Mouse (Mus musculus): ENCODE data around the gene Cdx4. TPM values are rescaled to one million over a fixed set of nuclear protein-coding genes. Genes with fewer than 3 reads are reported as not detected.

Gene Cdx4
- not detected in 2 replicates for polyA plus RNA-seq (2016; fragmentation: Nextera tagmentation; extraction: Ambion mirVana)

DNA sequence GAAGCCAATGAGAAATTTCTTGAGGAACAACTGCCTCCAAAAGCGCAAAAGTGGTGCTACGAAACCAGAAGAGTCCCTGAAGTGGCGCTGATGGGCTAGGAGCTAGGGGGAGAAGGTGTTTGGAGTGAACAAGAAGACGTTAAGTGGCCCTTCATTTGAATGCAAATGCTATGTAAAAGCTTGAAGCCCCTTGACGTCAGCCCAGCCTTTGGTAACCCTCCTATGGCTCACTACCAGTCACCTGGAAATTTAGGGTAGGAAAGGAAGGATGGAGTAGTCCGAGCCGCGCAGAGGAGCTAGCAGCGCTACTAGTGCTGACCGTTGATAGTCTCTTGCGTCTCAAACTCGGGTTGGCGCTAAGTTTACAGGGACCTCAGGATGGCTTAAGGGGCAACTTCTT, at the start of gene Cdx4:
Gene Cdx4, plus strand, starts transcription at position 253 of the 400 bp plus-strand sequence.
- Histone ChIP-seq H3K9me3 (no peaks in the 10 kb centered on the region), H3K36me3 (replicated peaks) (no peaks in the 10 kb centered on the region), H3K27me3 (ENCODE audit: poor library complexity, severe bottlenecking) (peaks cover 97% of the 10 kb centered on the region), H3K4me1 (0 out of 2 replicates have a peak, but pooled peaks cover 6% of the 10 kb centered on the region), H3K27ac (no peak within 1 kb of the TSS), H3K4me3 (peak within 1 kb of the TSS; percentile 28)
- WGBS: 19% methylated on average over 13 of the region's 13 CpGs
- no peak for DNase-seq (ENCODE audit: extremely low spot score, low spot score)

DNA sequence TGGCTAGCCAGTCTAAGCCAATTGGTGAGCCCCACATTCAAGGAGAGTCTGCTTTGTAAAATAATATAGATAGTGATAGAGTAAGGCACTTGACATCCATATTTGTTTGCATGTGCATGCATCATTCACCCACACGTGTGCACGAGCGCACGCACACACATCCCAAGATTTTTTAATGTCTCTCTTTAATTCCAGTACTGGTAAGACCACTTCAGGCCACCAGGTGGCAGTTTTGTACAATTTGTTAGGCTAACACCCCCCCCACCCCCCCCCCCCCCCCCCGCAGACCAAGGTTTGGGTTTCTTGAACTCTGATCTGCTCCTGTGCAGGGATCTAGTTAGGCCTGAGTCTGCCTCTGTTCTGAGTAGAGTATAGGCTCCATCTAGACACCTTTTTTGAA, 46.9 kb upstream of the Cdx4 start:
- H3K27me3 ChIP-seq (ENCODE audit: poor library complexity, severe bottlenecking): peaks cover 66% of the 10 kb centered on the region
- H3K27ac ChIP-seq: no peak overlapping the region
- DNase-seq (ENCODE audit: extremely low spot score, low spot score): no peak
- H3K4me3 ChIP-seq: no peak overlapping the region
- H3K36me3 ChIP-seq (replicated peaks): no peaks in the 10 kb centered on the region
- 93% methylated on average over 4 of the region's 5 CpGs for WGBS
- no peaks in the 10 kb centered on the region for H3K4me1 ChIP-seq
- no peaks in the 10 kb centered on the region for H3K9me3 ChIP-seq

DNA sequence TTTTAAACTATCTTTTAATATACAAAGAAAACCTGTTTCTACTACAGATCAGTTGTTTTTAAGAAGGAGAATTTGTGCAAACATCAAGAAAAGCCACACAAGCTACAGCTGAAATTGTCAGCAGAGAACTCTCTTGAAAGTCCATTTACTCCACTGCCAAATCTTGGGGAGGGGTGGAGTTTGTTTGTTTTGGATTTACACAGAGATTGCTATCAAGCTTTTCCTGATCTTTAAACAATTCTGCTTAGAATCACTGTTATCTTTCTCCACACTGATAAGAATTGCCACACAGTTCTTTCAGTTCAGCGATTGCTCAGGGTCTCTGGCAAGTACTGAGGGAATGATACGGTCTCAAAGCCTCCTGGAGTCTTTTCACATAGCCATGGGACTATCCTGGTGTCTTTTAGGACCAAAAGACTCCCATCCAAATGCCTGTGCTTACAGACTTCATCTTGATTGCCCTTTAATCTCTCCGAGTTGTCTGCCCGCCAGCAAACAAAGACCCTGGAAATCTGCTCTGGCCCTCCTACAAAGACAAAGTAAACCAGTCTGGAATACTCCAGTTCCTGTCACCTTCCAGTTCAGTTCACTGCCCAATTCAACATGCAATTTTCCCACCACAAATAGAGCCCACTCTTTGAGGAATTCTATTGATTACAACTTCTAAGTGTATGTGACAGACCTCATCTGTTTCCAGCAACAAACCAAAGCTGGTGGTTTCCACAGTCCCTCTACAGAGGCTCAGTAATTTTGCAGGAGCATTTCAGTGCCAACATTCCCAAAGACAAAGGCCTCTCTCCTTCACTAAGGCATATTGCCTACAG, 34.1 kb upstream of the Cdx4 start:
- peaks cover 93% of the 10 kb centered on the region for H3K27me3 ChIP-seq (ENCODE audit: poor library complexity, severe bottlenecking)
- WGBS: 50% methylated on average over 4 of the region's 4 CpGs
- H3K4me3 ChIP-seq: no peak overlapping the region
- peak overlapping the region; percentile 63 for H3K27ac ChIP-seq
- H3K4me1 ChIP-seq: peaks cover 25% of the 10 kb centered on the region
- no peaks in the 10 kb centered on the region for H3K9me3 ChIP-seq
- H3K36me3 ChIP-seq (replicated peaks): no peaks in the 10 kb centered on the region
- DNase-seq (ENCODE audit: extremely low spot score, low spot score): no peak

DNA sequence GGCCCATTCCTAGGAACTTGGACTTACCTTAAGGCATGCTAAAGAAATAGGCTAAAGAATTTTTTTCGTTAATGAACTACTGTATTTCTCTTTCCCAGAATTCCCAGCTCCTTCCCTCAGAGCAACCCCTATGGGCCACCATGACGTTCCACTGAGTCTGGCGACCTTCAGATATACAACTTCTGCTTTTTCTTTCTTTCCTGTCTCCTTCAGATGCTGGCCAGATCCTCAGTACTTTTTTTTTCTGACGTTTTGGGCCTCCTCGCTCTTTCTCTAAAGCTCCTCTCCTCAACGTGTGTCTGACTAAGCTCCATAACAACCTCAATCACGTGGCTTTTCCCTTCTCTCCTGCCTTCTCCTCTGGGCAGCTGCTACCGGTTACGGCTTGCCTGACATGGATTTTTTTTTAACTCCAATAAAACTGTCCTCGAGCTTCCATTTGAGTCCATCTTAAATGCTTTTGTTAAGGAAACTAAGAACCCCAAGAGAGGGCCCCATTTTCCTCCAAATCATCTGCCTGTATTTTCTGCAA, 33.3 kb upstream of the Cdx4 start:
- no peak overlapping the region for H3K4me3 ChIP-seq
- DNase-seq (ENCODE audit: extremely low spot score, low spot score): no peak
- no peaks in the 10 kb centered on the region for H3K36me3 ChIP-seq (replicated peaks)
- H3K27ac ChIP-seq: peak overlapping the region; percentile 63; the same call in 1 of the 2 replicates
- H3K9me3 ChIP-seq: no peaks in the 10 kb centered on the region
- H3K27me3 ChIP-seq (ENCODE audit: poor library complexity, severe bottlenecking): peaks cover 95% of the 10 kb centered on the region
- peaks cover 25% of the 10 kb centered on the region for H3K4me1 ChIP-seq
- 53% methylated on average over 10 of the region's 10 CpGs for WGBS

DNA sequence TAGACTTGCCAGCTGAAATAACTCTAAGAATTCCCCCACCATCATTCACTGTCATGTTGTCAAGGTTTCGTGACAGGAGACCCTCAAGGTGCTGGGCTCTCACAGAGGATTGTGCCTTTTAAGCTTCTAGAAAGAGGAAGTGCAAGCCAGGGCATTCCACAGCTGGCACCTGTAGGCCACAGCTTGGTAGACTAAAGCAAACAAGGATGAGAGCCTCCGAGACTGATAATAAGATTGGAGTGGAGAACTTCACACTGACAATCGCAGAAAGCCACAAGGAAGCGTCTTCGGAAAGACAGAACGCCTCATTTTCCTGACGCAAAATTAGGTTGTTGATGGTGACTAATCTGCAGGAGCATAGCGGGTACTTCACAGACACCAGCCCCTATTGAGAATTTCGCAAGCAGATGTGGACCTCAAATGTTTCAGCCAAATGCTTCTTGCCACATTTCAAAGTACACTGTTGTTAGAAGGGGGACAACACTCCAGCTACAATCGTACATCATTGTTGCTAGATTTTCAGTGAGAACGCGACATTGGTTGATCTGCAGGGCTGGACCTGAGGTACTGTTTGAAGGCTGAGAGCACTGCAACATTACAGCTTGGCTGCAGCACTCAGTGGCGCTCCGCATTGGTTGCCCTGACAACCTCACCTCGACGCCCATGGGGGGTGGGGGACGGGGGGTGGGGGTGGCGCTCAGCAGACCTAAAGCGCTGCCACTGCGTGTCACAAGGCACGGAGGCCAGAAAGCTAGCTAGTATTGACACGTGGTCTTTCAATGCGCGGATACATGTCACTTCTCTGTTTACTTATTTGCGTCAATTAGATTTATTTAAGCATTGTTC, 32.5 kb upstream of the Cdx4 start:
- peaks cover 98% of the 10 kb centered on the region for H3K27me3 ChIP-seq (ENCODE audit: poor library complexity, severe bottlenecking)

DNA sequence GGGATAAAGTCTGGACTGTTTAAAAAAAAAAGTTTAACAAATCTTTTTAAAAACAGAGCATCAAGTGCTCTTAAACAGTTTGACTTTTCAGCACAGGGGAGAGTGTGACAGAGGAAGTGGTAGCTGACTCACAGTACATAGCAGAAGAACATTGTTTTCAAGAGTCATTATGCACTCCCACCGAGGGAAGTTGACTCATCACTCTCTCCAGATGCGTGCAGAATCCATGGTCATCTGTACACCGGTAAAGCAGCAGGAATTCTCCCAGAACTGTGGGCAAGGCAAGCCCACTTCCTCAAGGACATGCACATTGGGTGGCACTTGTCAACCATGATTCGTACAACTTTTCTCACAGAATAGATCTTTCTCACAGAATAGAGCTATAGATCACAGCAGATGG, 22.3 kb upstream of the Cdx4 start:
- Histone ChIP-seq H3K4me1 (no peaks in the 10 kb centered on the region), H3K27ac (no peak overlapping the region), H3K27me3 (ENCODE audit: poor library complexity, severe bottlenecking) (peaks cover 97% of the 10 kb centered on the region), H3K36me3 (replicated peaks) (no peaks in the 10 kb centered on the region), H3K4me3 (no peak overlapping the region), H3K9me3 (no peaks in the 10 kb centered on the region)
- WGBS: 73% methylated on average over 4 of the region's 4 CpGs
- no peak for DNase-seq (ENCODE audit: extremely low spot score, low spot score)

More for the DNA sequence above, 32.5 kb upstream of the Cdx4 start:
- no peaks in the 10 kb centered on the region for H3K36me3 ChIP-seq (replicated peaks)
- peaks cover 25% of the 10 kb centered on the region for H3K4me1 ChIP-seq
- peak; percentile 49 for DNase-seq (ENCODE audit: extremely low spot score, low spot score)
- no peaks in the 10 kb centered on the region for H3K9me3 ChIP-seq
- peak overlapping the region; percentile 29 for H3K4me3 ChIP-seq
- 29% methylated on average over 25 of the region's 25 CpGs for WGBS
- peak overlapping the region; percentile 58; the same call in 1 of the 2 replicates for H3K27ac ChIP-seq

DNA sequence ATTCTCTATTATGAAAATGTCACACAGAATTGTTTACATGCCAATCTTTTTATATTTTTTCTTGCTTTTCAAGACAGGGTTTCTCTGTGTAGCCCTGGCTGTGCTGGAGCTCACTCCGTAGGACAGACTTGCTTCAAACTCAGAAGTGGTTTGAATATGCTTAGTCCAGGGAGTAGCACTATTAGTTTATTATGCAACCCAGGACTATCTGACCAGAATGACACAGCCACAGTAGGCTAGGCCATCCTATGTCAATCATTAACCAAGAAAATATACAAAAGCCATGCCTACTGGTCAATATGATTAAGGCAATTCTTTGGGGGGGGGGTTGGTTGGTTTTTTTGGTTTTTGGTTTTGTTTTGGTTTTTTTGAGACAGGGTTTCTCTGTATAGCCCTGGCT, 12.9 kb upstream of the Cdx4 start:
- no peaks in the 10 kb centered on the region for H3K9me3 ChIP-seq
- WGBS: 88% methylated on average over 1 of the region's 1 CpGs
- H3K27me3 ChIP-seq (ENCODE audit: poor library complexity, severe bottlenecking): peaks cover 94% of the 10 kb centered on the region
- H3K4me1 ChIP-seq: no peaks in the 10 kb centered on the region
- H3K36me3 ChIP-seq (replicated peaks): no peaks in the 10 kb centered on the region
- DNase-seq (ENCODE audit: extremely low spot score, low spot score): no peak
- no peak overlapping the region for H3K4me3 ChIP-seq
- no peak overlapping the region for H3K27ac ChIP-seq

DNA sequence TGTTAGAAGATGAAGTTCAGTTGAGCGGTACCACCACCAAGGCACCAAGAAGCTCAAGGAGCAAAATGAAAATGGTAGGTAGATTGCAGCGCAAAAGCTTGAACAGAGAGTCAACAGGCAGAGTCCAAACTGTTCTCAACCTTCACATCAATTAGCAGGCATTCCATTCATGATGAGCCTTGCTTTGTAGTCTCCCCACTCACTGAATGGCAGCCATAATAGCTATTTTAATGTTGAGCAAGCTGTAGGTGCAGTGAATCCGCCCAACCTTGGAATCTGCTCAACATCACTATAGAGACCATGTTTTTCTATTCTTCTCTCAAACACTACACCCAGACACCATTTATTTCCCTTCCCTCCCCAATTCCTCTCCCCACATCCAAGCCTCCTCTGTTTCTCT, 9.5 kb upstream of the Cdx4 start:
- Histone ChIP-seq H3K4me3 (no peak overlapping the region), H3K27me3 (ENCODE audit: poor library complexity, severe bottlenecking) (peaks cover 93% of the 10 kb centered on the region), H3K4me1 (no peaks in the 10 kb centered on the region), H3K27ac (no peak overlapping the region), H3K9me3 (no peaks in the 10 kb centered on the region), H3K36me3 (replicated peaks) (no peaks in the 10 kb centered on the region)
- DNase-seq (ENCODE audit: extremely low spot score, low spot score): no peak
- 85% methylated on average over 3 of the region's 3 CpGs for WGBS

DNA sequence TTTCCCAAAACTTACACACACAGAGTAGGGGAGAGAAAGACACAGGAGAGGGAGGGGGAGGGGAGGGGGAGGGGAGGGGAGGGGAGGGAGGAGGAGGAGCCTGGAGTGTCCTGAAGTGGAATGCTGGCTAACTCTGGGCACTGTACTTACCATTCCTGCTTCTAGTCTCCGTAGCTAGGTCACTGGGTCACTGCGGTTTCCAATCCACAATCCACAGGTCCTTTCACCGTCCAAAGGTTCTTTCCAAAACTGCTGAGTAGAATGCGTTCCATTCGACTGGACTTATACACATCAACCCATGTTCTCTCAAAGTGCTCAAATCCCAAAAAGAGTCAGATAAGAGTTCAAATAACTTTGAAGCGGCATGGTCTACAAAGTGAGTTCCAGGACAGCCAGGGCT, 7.1 kb upstream of the Cdx4 start:
- DNase-seq (ENCODE audit: extremely low spot score, low spot score): no peak
- peaks cover 93% of the 10 kb centered on the region for H3K27me3 ChIP-seq (ENCODE audit: poor library complexity, severe bottlenecking)

DNA sequence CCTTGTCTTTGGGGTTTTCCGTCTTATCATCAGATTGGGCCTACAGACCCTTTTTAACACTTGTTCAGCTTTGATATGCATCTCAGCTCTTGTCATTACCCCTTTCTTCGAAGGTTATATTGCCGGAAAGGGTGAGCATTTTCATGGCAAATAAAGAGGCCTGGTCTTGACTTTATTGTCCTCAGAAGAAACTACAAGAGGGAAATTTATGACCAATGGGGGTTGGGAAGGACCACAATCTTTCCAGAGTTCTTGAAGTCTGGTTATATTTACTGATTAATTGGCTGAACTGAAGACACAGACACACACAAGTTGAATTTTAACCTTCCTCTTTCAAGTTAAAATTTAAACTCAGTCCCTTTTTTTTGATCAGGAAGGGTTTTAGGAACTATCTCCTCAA, 4.7 kb downstream of the Cdx4 start:
- Histone ChIP-seq H3K27me3 (ENCODE audit: poor library complexity, severe bottlenecking) (peaks cover 100% of the 10 kb centered on the region), H3K4me1 (0 out of 2 replicates have a peak, but pooled peaks cover 6% of the 10 kb centered on the region), H3K27ac (no peak overlapping the region), H3K4me3 (no peak overlapping the region), H3K9me3 (no peaks in the 10 kb centered on the region), H3K36me3 (replicated peaks) (no peaks in the 10 kb centered on the region)
- 88% methylated on average over 3 of the region's 3 CpGs for WGBS
- DNase-seq (ENCODE audit: extremely low spot score, low spot score): no peak

More for the DNA sequence above, 7.1 kb upstream of the Cdx4 start:
- WGBS: 85% methylated on average over 6 of the region's 6 CpGs
- Histone ChIP-seq H3K4me1 (no peaks in the 10 kb centered on the region), H3K4me3 (no peak overlapping the region), H3K36me3 (replicated peaks) (no peaks in the 10 kb centered on the region), H3K9me3 (no peaks in the 10 kb centered on the region), H3K27ac (no peak overlapping the region)

DNA sequence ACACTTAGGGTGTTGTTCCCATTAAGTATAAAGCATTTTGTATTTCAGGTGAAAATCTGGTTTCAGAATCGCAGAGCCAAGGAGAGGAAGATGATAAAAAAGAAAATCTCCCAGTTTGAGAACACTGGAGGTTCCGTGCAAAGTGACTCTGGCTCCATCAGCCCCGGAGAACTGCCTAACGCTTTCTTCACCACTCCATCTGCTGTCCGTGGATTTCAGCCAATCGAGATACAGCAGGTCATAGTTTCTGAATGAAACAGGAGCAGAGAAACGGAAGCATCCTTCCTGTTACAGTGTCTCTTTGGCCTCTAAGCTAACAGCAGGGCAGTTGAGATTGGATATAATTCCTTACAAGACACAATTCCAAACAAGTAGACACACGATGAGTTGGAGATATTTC, 8.2 kb downstream of the Cdx4 start:
- peaks cover 100% of the 10 kb centered on the region for H3K27me3 ChIP-seq (ENCODE audit: poor library complexity, severe bottlenecking)

DNA sequence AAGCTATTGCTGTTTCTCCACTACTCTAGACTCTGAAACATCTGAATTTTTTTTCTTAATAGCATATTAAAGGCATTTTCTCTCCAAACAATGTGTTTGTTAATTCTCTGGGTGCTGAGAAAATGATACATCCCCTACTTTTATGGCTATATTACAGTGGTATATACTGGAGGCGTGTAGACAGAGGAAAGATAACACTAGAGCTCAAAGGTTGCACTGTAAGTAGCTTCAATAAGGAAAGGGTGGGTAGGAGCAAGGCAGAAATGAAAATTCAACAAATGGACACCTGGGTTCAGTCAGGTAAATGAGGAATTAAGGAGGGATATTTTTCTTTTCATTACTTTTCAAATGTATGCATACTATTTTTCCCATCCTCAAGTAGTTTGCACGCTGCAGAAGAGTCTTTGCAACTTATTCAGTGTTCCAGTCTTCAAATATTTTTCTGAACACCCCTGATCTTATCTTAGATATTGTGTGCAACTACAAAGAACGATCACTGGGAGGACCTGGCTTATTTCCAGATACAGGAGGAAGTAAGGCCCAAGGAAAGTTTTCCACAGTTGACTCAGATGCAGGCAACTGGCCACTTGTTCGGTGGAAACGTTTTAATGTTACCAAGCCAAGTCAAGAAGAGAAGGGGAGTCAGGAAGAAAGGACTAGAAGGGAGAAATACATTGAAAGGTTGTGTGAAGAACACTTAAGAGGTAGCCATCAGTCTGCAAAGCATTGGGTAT, 10.1 kb downstream of the Cdx4 start:
- H3K27me3 ChIP-seq (ENCODE audit: poor library complexity, severe bottlenecking): peaks cover 95% of the 10 kb centered on the region
- no peaks in the 10 kb centered on the region for H3K36me3 ChIP-seq (replicated peaks)
- H3K9me3 ChIP-seq: no peaks in the 10 kb centered on the region
- H3K4me3 ChIP-seq: no peak overlapping the region
- no peak overlapping the region for H3K27ac ChIP-seq
- no peak for DNase-seq (ENCODE audit: extremely low spot score, low spot score)
- no peaks in the 10 kb centered on the region for H3K4me1 ChIP-seq
- 77% methylated on average over 5 of the region's 5 CpGs for WGBS

More for the DNA sequence above, 8.2 kb downstream of the Cdx4 start:
- Histone ChIP-seq H3K4me1 (no peaks in the 10 kb centered on the region), H3K4me3 (no peak overlapping the region), H3K27ac (no peak overlapping the region), H3K36me3 (replicated peaks) (no peaks in the 10 kb centered on the region), H3K9me3 (no peaks in the 10 kb centered on the region)
- no peak for DNase-seq (ENCODE audit: extremely low spot score, low spot score)
- WGBS: 67% methylated on average over 8 of the region's 8 CpGs
